Mouse (Mus musculus): ENCODE measurements around the gene 6430628N08Rik. TPM values are rescaled to one million over a fixed set of nuclear protein-coding genes. Genes with fewer than 3 reads are reported as not detected.

6430628N08Rik gene
- polyA plus RNA-seq, 1 experiment from 2014 or later, result 0.33 TPM

GRCm38 (mm10) chr4:115878828-115879227, 11.6 kb upstream of the 6430628N08Rik start:
- Histone ChIP-seq H3K4me2 (peak overlapping the region; percentile 38; the same call in 1 of the 2 replicates), H3K4me3 (ENCODE audit: low read depth, low read length) (no peak overlapping the region), H3K9me3 (ENCODE audit: control insufficient read depth, low read length) (no peaks in the 10 kb centered on the region), H3K27me3 (ENCODE audit: control insufficient read depth, insufficient read depth, low read length) (no peaks in the 10 kb centered on the region), H3K4me1 (ENCODE audit: control insufficient read depth, insufficient read depth, low read length) (peaks cover 55% of the 10 kb centered on the region), H3K36me3 (ENCODE audit: control insufficient read depth, insufficient read depth, low read length) (peaks cover 4% of the 10 kb centered on the region; the same call in 1 of the 2 replicates), H3K9ac (ENCODE audit: low read length) (peak overlapping the region; percentile 57; the same call in 1 of the 2 replicates), H3K27ac (ENCODE audit: low read depth, low read length) (peak overlapping the region; percentile 89)
- DNase-seq (ENCODE audit: low spot score, missing footprints) (peak; percentile 87), ATAC-seq (ENCODE audit: low FRiP score) (no peak)
- 21% methylated on average over 9 of the region's 9 CpGs for WGBS

- ATAC-seq (ENCODE audit: low FRiP score) (peak; percentile 73), DNase-seq (ENCODE audit: low spot score, missing footprints) (peak; percentile 95)
- peak overlapping the region; percentile 5; the same call in 1 of the 2 replicates for H3K4me2 ChIP-seq
- no peak overlapping the region for H3K9ac ChIP-seq (ENCODE audit: low read length)
- H3K36me3 ChIP-seq (ENCODE audit: control insufficient read depth, insufficient read depth, low read length), result peaks cover 2% of the 10 kb centered on the region; the same call in 1 of the 2 replicates
- no peaks in the 10 kb centered on the region for H3K9me3 ChIP-seq (ENCODE audit: control insufficient read depth, low read length)
- peak overlapping the region; percentile 32; the same call in 1 of the 2 replicates for H3K27ac ChIP-seq (ENCODE audit: low read depth, low read length)
- no peak overlapping the region for H3K4me3 ChIP-seq (ENCODE audit: low read depth, low read length)
- WGBS, result 0% methylated on average over 1 of the region's 1 CpGs
- peaks cover 55% of the 10 kb centered on the region for H3K4me1 ChIP-seq (ENCODE audit: control insufficient read depth, insufficient read depth, low read length)
- H3K27me3 ChIP-seq (ENCODE audit: control insufficient read depth, insufficient read depth, low read length), result no peaks in the 10 kb centered on the region
Measured at GRCm38 (mm10) chr4:115881183-115881582, 9.3 kb upstream of the 6430628N08Rik start.

- 66% methylated on average over 4 of the region's 4 CpGs for WGBS
- no peak overlapping the region for H3K27ac ChIP-seq (ENCODE audit: low read depth, low read length)
- peaks cover 50% of the 10 kb centered on the region for H3K4me1 ChIP-seq (ENCODE audit: control insufficient read depth, insufficient read depth, low read length)
- no peak overlapping the region for H3K9ac ChIP-seq (ENCODE audit: low read length)
- H3K36me3 ChIP-seq (ENCODE audit: control insufficient read depth, insufficient read depth, low read length), result no peaks in the 10 kb centered on the region
- no peak overlapping the region for H3K4me3 ChIP-seq (ENCODE audit: low read depth, low read length)
- H3K4me2 ChIP-seq, result no peak overlapping the region
- no peak for DNase-seq (ENCODE audit: low spot score, missing footprints)
- no peak for ATAC-seq (ENCODE audit: low FRiP score)
- no peaks in the 10 kb centered on the region for H3K9me3 ChIP-seq (ENCODE audit: control insufficient read depth, low read length)
- no peaks in the 10 kb centered on the region for H3K27me3 ChIP-seq (ENCODE audit: control insufficient read depth, insufficient read depth, low read length)
Measured at GRCm38 (mm10) chr4:115882195-115882594, 8.3 kb upstream of the 6430628N08Rik start.

- DNase-seq (ENCODE audit: low spot score, missing footprints), result no peak
- Histone ChIP-seq H3K9ac (ENCODE audit: low read length) (no peak within 1 kb of the TSS), H3K4me3 (ENCODE audit: low read depth, low read length) (no peak within 1 kb of the TSS), H3K27ac (ENCODE audit: low read depth, low read length) (no peak within 1 kb of the TSS), H3K4me1 (ENCODE audit: control insufficient read depth, insufficient read depth, low read length) (peaks cover 31% of the 10 kb centered on the region), H3K27me3 (ENCODE audit: control insufficient read depth, insufficient read depth, low read length) (peaks cover 2% of the 10 kb centered on the region; the same call in 1 of the 2 replicates), H3K36me3 (ENCODE audit: control insufficient read depth, insufficient read depth, low read length) (no peaks in the 10 kb centered on the region), H3K9me3 (ENCODE audit: control insufficient read depth, low read length) (no peaks in the 10 kb centered on the region), H3K4me2 (no peak within 1 kb of the TSS)
- 72% methylated on average over 6 of the region's 6 CpGs for WGBS
- no peak for ATAC-seq (ENCODE audit: low FRiP score)
Measured at GRCm38 (mm10) chr4:115884022-115884421, 6.4 kb upstream of the 6430628N08Rik start, which contains the start of gene Kncn. Gene Kncn (plus strand): TSS chr4:115884400.

GRCm38 (mm10) chr4:115885846-115886245, 4.6 kb upstream of the 6430628N08Rik start:
- 84% methylated on average over 3 of the region's 3 CpGs for WGBS
- DNase-seq (ENCODE audit: low spot score, missing footprints) (no peak), ATAC-seq (ENCODE audit: low FRiP score) (no peak)

GRCm38 (mm10) chr4:115886875-115887274, 3.6 kb upstream of the 6430628N08Rik start:
- WGBS, result 47% methylated on average over 1 of the region's 1 CpGs
- Histone ChIP-seq H3K36me3 (ENCODE audit: control insufficient read depth, insufficient read depth, low read length) (no peaks in the 10 kb centered on the region), H3K4me1 (ENCODE audit: control insufficient read depth, insufficient read depth, low read length) (peaks cover 14% of the 10 kb centered on the region), H3K9me3 (ENCODE audit: control insufficient read depth, low read length) (no peaks in the 10 kb centered on the region), H3K27me3 (ENCODE audit: control insufficient read depth, insufficient read depth, low read length) (peaks cover 20% of the 10 kb centered on the region), H3K9ac (ENCODE audit: low read length) (no peak overlapping the region), H3K4me3 (ENCODE audit: low read depth, low read length) (no peak overlapping the region), H3K27ac (ENCODE audit: low read depth, low read length) (no peak overlapping the region), H3K4me2 (no peak overlapping the region)
- ATAC-seq (ENCODE audit: low FRiP score) (no peak), DNase-seq (ENCODE audit: low spot score, missing footprints) (no peak)

More at GRCm38 (mm10) chr4:115885846-115886245, 4.6 kb upstream of the 6430628N08Rik start:
- no peaks in the 10 kb centered on the region for H3K9me3 ChIP-seq (ENCODE audit: control insufficient read depth, low read length)
- H3K27ac ChIP-seq (ENCODE audit: low read depth, low read length), result no peak overlapping the region
- H3K36me3 ChIP-seq (ENCODE audit: control insufficient read depth, insufficient read depth, low read length), result no peaks in the 10 kb centered on the region
- H3K4me2 ChIP-seq, result no peak overlapping the region
- peaks cover 24% of the 10 kb centered on the region for H3K4me1 ChIP-seq (ENCODE audit: control insufficient read depth, insufficient read depth, low read length)
- H3K27me3 ChIP-seq (ENCODE audit: control insufficient read depth, insufficient read depth, low read length), result peaks cover 13% of the 10 kb centered on the region
- H3K4me3 ChIP-seq (ENCODE audit: low read depth, low read length), result no peak overlapping the region
- no peak overlapping the region for H3K9ac ChIP-seq (ENCODE audit: low read length)

GRCm38 (mm10) chr4:115890066-115890465, 399 bp upstream of the 6430628N08Rik start:
- Histone ChIP-seq H3K4me2 (peak overlapping the region; percentile 62), H3K27me3 (ENCODE audit: control insufficient read depth, insufficient read depth, low read length) (peaks cover 24% of the 10 kb centered on the region), H3K4me3 (ENCODE audit: low read depth, low read length) (peak overlapping the region; percentile 27), H3K9ac (ENCODE audit: low read length) (peak overlapping the region; percentile 55), H3K4me1 (ENCODE audit: control insufficient read depth, insufficient read depth, low read length) (peaks cover 10% of the 10 kb centered on the region), H3K36me3 (ENCODE audit: control insufficient read depth, insufficient read depth, low read length) (no peaks in the 10 kb centered on the region), H3K27ac (ENCODE audit: low read depth, low read length) (no peak overlapping the region), H3K9me3 (ENCODE audit: control insufficient read depth, low read length) (no peaks in the 10 kb centered on the region)
- ATAC-seq (ENCODE audit: low FRiP score), result peak; percentile 17; the same call in 1 of the 2 replicates
- DNase-seq (ENCODE audit: low spot score, missing footprints), result peak; percentile 85
- 12% methylated on average over 6 of the region's 6 CpGs for WGBS

GRCm38 (mm10) chr4:115894281-115894680, 3.8 kb downstream of the 6430628N08Rik start:
- no peak for DNase-seq (ENCODE audit: low spot score, missing footprints)
- H3K4me1 ChIP-seq (ENCODE audit: control insufficient read depth, insufficient read depth, low read length), result peaks cover 20% of the 10 kb centered on the region
- H3K4me2 ChIP-seq, result no peak overlapping the region
- ATAC-seq (ENCODE audit: low FRiP score), result no peak
- no peaks in the 10 kb centered on the region for H3K9me3 ChIP-seq (ENCODE audit: control insufficient read depth, low read length)
- H3K27ac ChIP-seq (ENCODE audit: low read depth, low read length), result no peak overlapping the region
- H3K4me3 ChIP-seq (ENCODE audit: low read depth, low read length), result no peak overlapping the region
- WGBS, result 16% methylated on average over 3 of the region's 3 CpGs
- H3K36me3 ChIP-seq (ENCODE audit: control insufficient read depth, insufficient read depth, low read length), result no peaks in the 10 kb centered on the region
- H3K9ac ChIP-seq (ENCODE audit: low read length), result no peak overlapping the region
- H3K27me3 ChIP-seq (ENCODE audit: control insufficient read depth, insufficient read depth, low read length), result peaks cover 44% of the 10 kb centered on the region

- H3K9me3 ChIP-seq (ENCODE audit: control insufficient read depth, low read length), result no peaks in the 10 kb centered on the region
- DNase-seq (ENCODE audit: low spot score, missing footprints) (peak; percentile 95), ATAC-seq (ENCODE audit: low FRiP score) (peak; percentile 81)
- H3K4me1 ChIP-seq (ENCODE audit: control insufficient read depth, insufficient read depth, low read length), result peaks cover 10% of the 10 kb centered on the region
- peak overlapping the region; percentile 44 for H3K4me3 ChIP-seq (ENCODE audit: low read depth, low read length)
- peak overlapping the region; percentile 90 for H3K4me2 ChIP-seq
- H3K27me3 ChIP-seq (ENCODE audit: control insufficient read depth, insufficient read depth, low read length), result peaks cover 35% of the 10 kb centered on the region
- H3K27ac ChIP-seq (ENCODE audit: low read depth, low read length), result no peak overlapping the region
- peak overlapping the region; percentile 70 for H3K9ac ChIP-seq (ENCODE audit: low read length)
- under 1% methylated on average over 56 of the region's 56 CpGs for WGBS
- H3K36me3 ChIP-seq (ENCODE audit: control insufficient read depth, insufficient read depth, low read length), result no peaks in the 10 kb centered on the region
Measured at GRCm38 (mm10) chr4:115897901-115898631, 7.6 kb downstream of the 6430628N08Rik start.

Data from midbrain, embryonic 11.5 days (tissue).